Mouse (Mus musculus) cerebellum, postnatal 14 days (tissue): ENCODE data around the gene Zp3r.
A peak's percentile ranks its signal among the peaks of the same experiment; 100 is the strongest.
"Not testable (repeated sequence)": the region's sequence is repeated elsewhere in the genome, so short reads cannot be mapped to it uniquely, and the experiment has no call there.

Source experiments
- DNase-seq, 2 experiments: peaks; one replicate each; pipeline ENCODE4 v3.0.0; 2021; ENCODE audit warnings: mixed read lengths in 2 of 2

The Zp3r gene

DNA sequence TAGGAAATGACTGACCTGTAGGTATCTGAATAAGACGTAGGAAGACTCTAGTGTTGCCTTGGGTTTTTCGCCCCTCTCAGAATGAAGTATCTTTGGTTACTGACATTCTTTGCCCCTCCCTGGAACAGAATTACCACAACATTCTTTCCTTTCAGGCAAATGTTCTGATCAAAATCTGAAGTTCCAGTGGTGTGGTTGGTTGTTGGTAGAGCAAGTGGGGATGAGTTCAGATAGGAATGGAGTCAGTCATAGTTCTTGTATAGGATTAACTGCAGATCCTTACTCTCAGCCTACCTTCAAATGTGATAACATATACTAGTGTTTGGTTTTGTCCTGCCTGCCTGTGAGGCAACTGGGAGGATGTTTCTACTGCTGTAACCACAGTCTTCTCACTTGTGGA, at the start of gene Zp3r:
Zp3r (minus strand) TSS at position 101 of the 400 bp plus-strand sequence.
- DNase-seq: no peak

GRCm38 (mm10) chr1:130678551-130678950, 49.1 kb upstream of the Zp3r start:
- DNase-seq: no peak

DNA sequence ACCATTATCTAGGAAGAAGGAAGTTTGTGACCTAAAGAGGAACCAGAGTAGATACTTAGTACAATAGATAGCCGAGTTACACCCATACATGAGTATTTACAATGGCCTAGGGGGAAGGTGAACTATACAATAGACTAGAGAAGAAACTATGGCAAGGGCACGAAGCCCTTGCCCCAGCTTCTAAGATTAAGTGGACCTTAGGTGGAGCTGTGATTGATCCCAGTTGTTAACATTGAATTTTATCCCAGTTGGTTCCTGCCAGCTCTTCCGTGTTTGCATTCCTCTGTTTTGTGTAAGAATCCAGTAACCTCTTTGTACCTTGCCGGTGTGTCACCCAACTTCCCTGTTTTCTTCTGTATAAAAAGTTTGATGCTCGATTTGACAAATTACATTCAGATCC, 34.2 kb upstream of the Zp3r start:
- DNase-seq: not testable (repeated sequence)

- no peak for DNase-seq
Measured at GRCm38 (mm10) chr1:130661454-130661853, 32.0 kb upstream of the Zp3r start, which contains the start of gene C4bp. Gene C4bp (minus strand): TSS chr1:130661632.

- DNase-seq: peak in 1 of 2 experiments; percentile 7
Measured at GRCm38 (mm10) chr1:130659641-130660040, 30.2 kb upstream of the Zp3r start.

- no peak for DNase-seq
Measured at GRCm38 (mm10) chr1:130644103-130644502, 14.7 kb upstream of the Zp3r start.

DNA sequence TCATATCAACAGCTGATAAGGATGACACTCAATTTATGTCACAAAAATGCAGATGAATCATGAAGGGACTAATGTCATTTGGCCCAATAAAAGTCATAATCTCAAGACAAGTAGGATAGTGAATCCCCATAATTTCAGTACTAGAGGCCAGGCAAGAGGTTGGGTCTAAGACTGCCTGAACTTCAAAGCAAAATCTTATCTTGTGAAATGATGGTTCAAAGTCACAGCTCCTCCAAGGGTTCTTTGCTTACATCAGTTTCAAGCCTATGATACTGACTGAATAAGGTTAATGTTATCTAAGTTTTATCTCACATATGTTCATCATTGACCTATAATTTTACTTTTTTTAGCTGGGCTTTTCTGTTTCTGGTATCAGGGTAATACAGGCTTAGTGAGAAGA, 11.5 kb upstream of the Zp3r start:
- DNase-seq: no peak

DNA sequence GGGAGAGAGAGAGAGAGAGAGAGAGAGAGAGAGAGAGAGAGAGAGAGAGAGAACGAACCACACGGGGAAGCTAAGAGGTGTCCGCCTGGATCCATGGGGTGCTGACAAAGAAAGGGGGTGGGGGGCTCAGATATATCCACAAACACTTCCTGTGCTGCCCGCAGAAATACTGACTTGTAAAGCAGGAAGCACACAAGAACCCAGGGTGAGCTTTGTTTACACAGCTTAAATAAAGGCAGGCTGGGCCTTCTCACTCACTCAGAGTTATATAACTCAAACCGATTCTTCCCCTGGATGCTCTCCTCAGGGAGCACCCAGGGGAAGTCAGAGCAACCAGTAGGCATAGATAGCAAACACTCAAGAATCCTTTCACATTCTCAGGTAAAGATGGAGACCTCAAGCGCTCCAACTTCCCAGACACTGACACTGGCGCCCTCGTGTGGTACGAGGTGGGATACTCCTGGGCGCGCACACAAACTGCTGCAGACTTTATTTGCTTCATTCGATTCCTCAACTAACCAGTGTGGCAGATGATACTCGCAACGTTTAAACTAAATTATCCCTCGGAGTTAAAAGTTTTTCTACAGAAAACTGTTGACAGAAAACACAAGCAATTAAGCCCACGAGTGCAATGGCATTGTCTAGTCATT, 4.5 kb upstream of the Zp3r start:
- DNase-seq: peak; percentile 81 to 84

DNA sequence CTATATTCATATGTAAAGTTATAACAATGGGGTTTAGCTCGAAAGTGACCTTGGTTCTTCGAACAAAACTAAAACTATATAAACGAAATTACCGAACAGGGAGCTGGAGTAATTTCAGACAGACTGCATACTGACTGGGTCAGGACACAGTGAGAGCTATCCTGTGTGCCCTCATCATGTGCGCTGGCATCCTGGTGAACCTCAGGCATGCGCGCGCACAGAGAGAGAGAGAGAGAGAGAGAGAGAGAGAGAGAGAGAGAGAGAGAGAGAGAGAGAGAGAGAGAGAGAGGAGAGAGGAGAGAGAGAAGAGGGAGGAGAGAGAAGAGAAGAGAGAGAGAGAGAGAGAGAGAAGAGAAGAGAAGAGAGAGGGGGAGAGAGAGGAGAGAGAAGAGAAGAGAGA, 3.9 kb upstream of the Zp3r start:
- DNase-seq: no peak

DNA sequence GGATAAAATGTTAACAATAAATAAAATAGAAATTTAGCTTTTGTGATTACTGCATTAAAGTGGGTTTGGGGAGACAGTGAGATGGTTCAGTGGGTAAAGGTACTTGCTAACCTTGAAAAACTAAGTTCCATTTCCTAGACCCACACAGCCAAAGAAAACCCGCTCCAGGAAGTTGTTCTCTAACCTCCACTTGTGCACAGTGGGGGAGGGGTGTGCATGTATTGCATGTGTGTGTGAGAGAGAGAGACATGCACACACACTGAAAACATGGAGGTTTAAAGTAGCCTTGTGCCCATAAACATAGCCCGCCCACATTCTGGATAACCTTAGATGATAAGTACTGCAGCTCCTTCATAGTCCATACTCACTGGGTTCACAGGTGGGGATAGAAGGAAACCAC, 33.1 kb downstream of the Zp3r start:
- DNase-seq: no peak

DNA sequence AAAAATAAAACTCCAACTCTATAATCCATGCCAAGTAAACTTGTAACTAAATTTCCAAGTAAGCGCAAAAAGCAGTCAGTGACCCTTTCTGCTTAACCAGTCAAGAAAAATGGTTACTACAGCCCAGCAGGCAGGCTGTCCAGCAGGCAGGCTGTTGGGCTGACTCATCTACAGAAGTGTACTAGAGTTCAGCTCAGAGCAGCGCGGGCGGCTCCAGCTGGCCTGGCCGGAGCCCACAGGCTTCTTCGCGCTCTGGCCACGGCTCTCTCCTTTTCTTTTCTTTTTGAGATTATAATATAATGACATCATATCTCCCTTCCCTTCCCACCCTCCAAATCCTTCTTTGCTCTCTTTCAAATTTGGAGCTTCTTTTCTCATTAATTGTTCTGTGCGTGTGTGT, 40.8 kb downstream of the Zp3r start:
- no peak for DNase-seq

DNA sequence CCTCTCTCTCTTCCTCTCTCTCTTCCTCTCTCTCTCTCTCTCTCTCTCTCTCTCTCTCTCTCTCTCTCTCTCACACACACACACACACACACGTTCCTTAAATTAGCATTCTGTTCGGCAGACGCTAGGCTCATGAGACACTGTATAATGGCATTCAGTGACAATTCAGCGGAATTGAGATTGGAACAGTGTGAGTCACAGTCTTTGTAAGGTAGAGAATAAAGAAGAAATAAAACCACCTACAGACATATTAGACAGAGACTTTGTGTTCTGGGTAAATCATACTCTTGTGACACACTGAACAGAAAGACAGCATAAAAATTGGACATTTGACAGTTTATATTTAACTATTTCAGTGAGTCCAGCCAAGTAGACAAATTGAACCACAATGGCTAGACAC, 53.0 kb downstream of the Zp3r start:
- no peak for DNase-seq

GRCm38 (mm10) chr1:130575962-130576361, 53.5 kb downstream of the Zp3r start:
- peak; percentile 26 to 42 for DNase-seq

- no peak for DNase-seq
Measured at GRCm38 (mm10) chr1:130551407-130552249, 77.8 kb downstream of the Zp3r start.

GRCm38 (mm10) chr1:130550242-130551167, 78.9 kb downstream of the Zp3r start:
- DNase-seq: no peak

GRCm38 (mm10) chr1:130549698-130550097, 79.7 kb downstream of the Zp3r start:
- no peak for DNase-seq

DNA sequence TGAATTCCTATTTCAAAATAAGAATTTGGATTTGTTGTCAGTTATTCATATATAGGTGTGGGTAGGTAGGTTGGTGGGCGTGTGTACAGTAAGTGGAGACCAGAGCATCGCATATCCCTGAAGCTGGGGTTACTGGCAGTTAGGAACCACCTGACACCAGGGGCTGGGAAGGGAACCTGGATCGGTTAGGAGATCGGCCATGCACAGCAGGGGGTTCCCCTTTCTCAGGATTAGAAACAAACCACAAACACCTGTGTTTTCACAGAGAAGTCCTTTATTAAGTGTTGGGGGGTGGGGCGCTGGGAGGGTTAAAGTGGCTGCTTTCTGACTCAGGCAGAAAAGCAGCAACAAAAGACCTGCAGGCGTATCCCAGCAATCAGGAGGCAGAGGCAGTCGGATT, 80.3 kb downstream of the Zp3r start:
- DNase-seq: peak; percentile 4 to 12

DNA sequence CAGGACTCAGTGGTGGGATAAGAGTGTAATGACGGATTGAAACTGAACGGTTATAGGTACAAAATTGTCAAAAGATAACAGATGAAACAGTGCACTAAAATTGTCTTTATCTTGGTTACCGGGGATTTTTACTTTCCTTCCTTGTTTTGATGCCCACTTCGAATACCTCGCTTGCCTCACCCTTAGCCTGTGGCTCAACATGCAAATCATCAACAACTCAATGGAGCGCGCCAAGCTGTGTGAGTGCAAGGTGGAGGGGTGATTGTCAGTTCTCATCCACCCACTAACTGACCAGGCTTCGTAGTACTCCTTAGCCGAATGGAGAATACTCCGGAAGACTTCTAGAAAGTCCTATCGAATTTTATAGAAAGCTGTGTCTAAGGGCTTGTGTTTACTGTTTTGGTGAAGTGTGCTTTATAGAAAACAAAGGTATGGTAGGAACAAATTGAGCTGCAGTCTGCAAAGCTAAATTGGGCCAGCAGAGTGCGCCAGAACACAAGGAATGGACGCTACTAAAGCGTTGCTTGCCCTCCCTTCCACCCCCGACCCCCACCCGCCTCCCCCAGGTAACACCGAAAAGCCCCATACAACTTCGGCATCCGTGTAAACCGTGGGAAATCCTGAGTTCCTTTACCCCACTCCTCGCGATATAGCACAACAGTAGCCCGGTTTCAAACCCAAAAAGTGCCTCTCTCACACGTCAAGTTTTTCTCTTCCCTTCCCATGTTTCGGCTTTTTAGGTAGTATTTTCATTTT, 81.6 kb downstream of the Zp3r start:
- peak; percentile 70 to 75 for DNase-seq
